Comparison of ENCODE assay signal across 7 mouse cellular contexts in genomic region chr11:108925202-108925601, GRCm38 (mm10). TPM values are rescaled to one million over a fixed set of nuclear protein-coding genes. Genes with fewer than 3 reads are reported as not detected.
DNase-seq lines count a peak whose midpoint lies in the region; ATAC-seq lines count a peak whose summit lies in the region.

No protein-coding gene starts in this region.

- no peaks in the 10 kb centered on the region for H3K9me3 ChIP-seq in embryonic facial prominence, embryonic 10.5 days
- no peaks in the 10 kb centered on the region for H3K9me3 ChIP-seq in midbrain, embryonic 15.5 days

- WGBS in embryonic facial prominence, embryonic 10.5 days, result 15% methylated on average over 6 of the region's 6 CpGs
- 14% methylated on average over 6 of the region's 6 CpGs for WGBS in midbrain, embryonic 15.5 days

- peak; percentile 90 for DNase-seq in adrenal gland, postnatal 25 days
- DNase-seq in embryonic facial prominence, embryonic 10.5 days (ENCODE audit: low spot score), result peak; percentile 92
- DNase-seq in heart, adult 18-20 months, result peak; percentile 79 to 91
- peak; percentile 57 for DNase-seq in kidney, adult 11 months
- DNase-seq in left cerebral cortex, postnatal 36 days (ENCODE audit: low spot score in 2 of 2), result peak; percentile 83 to 89
- peak; percentile 45 to 48 for DNase-seq in spleen, postnatal 36 days (ENCODE audit: low spot score in 2 of 2)

- intact Hi-C loops in left cerebral cortex, postnatal 36 days (cut with DNase I), result loop anchor here (2.0 to 5.0 kb wide), 3 partner anchors 107 to 267 kb away; no protein-coding TSS in a partner anchor

- H3K4me2 ChIP-seq in midbrain, embryonic 15.5 days, result peak overlapping the region; percentile 94

- no peak for ATAC-seq in midbrain, embryonic 15.5 days (replicated peaks)

- peaks cover 88% of the 10 kb centered on the region for H3K4me1 ChIP-seq in embryonic facial prominence, embryonic 10.5 days
- peaks cover 82% of the 10 kb centered on the region for H3K4me1 ChIP-seq in midbrain, embryonic 15.5 days

- H3K4me3 ChIP-seq in embryonic facial prominence, embryonic 10.5 days, result peak overlapping the region; percentile 94
- peak overlapping the region; percentile 74 for H3K4me3 ChIP-seq in midbrain, embryonic 15.5 days

- H3K36me3 ChIP-seq in embryonic facial prominence, embryonic 10.5 days (replicated peaks), result peaks cover 59% of the 10 kb centered on the region
- H3K36me3 ChIP-seq in midbrain, embryonic 15.5 days (replicated peaks), result no peaks in the 10 kb centered on the region

- peaks cover 32% of the 10 kb centered on the region for H3K27me3 ChIP-seq in embryonic facial prominence, embryonic 10.5 days (replicated peaks; ENCODE audit: low read depth, poor library complexity, severe bottlenecking)
- no peaks in the 10 kb centered on the region for H3K27me3 ChIP-seq in midbrain, embryonic 15.5 days (replicated peaks)

- H3K27ac ChIP-seq in embryonic facial prominence, embryonic 10.5 days (replicated peaks), result peak overlapping the region; percentile 65
- no peak overlapping the region for H3K27ac ChIP-seq in midbrain, embryonic 15.5 days

- H3K9ac ChIP-seq in midbrain, embryonic 15.5 days, result 0 out of 2 replicates have a peak overlapping the region, but pooled peaks have one; percentile 15

RNA-seq across cellular contexts. Expression of gene Axin2, which starts 5.1 kb away (rescaled TPM):
- total RNA-seq in adrenal gland, postnatal 25 days (2021), result 42.0 and 43.5 TPM in 2 replicates
- 12.7 and 15.3 TPM in 2 replicates for polyA plus RNA-seq in embryonic facial prominence, embryonic 10.5 days (2016; fragmentation: Nextera tagmentation; extraction: Ambion mirVana)
- total RNA-seq in heart, adult 18-20 months (2021), result 1 to 10 TPM; 3.5 to 4.7 TPM
- total RNA-seq in left cerebral cortex, postnatal 36 days (2021), result 10 to 100 TPM; 33.3 to 34.9 TPM
- polyA plus RNA-seq in midbrain, embryonic 15.5 days (2015; fragmentation: Nextera tagmentation; extraction: Ambion mirVana), result 13.2 and 13.5 TPM in 2 replicates
